Mouse (Mus musculus): Measurements from ENCODE around the gene Saal1. TPM values are rescaled to one million over a fixed set of nuclear protein-coding genes. Genes with fewer than 3 reads are reported as not detected.
"Not testable (repeated sequence)": the region's sequence is repeated elsewhere in the genome, so short reads cannot be mapped to it uniquely, and the experiment has no call there.

Saal1 gene
- 1 to 10 TPM; 8.8 to 9.3 TPM for total RNA-seq (2021)
- long read RNA-seq, experiment 1, full-length matches to known transcripts, result 11 of 15 reads
- long read RNA-seq, experiment 1, partial matches to known transcripts, result 1 of 15 reads
- long read RNA-seq, experiment 1, other reads (novel, unspliced or antisense), result 3 of 15 reads
- long read RNA-seq, experiment 2, full-length matches to known transcripts, result 7 of 11 reads
- long read RNA-seq, experiment 2, partial matches to known transcripts, result 0 of 11 reads
- long read RNA-seq, experiment 2, other reads (novel, unspliced or antisense), result 4 of 11 reads

GRCm38 (mm10) chr7:46710390-46710844 is at the start of gene Saal1:
TSS of gene Saal1 (minus strand) at chr7:46710680.
- DNase-seq (ENCODE audit: extremely low spot score in 1 of 2, low spot score in 2 of 2), result peak; percentile 80 to 81
- intact Hi-C loops (cut with DNase I), result loop anchor here (2.0 to 5.0 kb wide), 2 partner anchors 72 to 318 kb away; partner anchors contain the start of gene Sergef

GRCm38 (mm10) chr7:46751490-46751889 is 41.0 kb upstream of the Saal1 start, which contains the start of gene Saa2:
TSS of gene Saa2 (plus strand) at chr7:46751790.
- Histone ChIP-seq H3K4me3 (no peak within 1 kb of the TSS), H3K27ac (no peak within 1 kb of the TSS)
- intact Hi-C loops (cut with DNase I), result no loop called here
- no peak for DNase-seq (ENCODE audit: extremely low spot score in 1 of 2, low spot score in 2 of 2)
- no peak for TF ChIP-seq CTCF (IDR thresholded peaks at IDR 0.05)

More at GRCm38 (mm10) chr7:46710390-46710844, at the start of gene Saal1:
- peak; percentile 70 for TF ChIP-seq CTCF (IDR thresholded peaks at IDR 0.05)
- Histone ChIP-seq H3K4me3 (peak within 1 kb of the TSS; percentile 88), H3K27ac (peak within 1 kb of the TSS; percentile 89)

GRCm38 (mm10) chr7:46748459-46748858 is 38.0 kb upstream of the Saal1 start:
- Histone ChIP-seq H3K4me3 (no peak overlapping the region), H3K27ac (no peak overlapping the region)
- intact Hi-C loops (cut with DNase I), result loop anchor here (10.0 kb wide), 1 partner anchor 464 kb away; no protein-coding TSS in a partner anchor
- DNase-seq (ENCODE audit: extremely low spot score in 1 of 2, low spot score in 2 of 2), result no peak
- no peak for TF ChIP-seq CTCF (IDR thresholded peaks at IDR 0.05)

GRCm38 (mm10) chr7:46746381-46746780 is 35.9 kb upstream of the Saal1 start:
- TF ChIP-seq CTCF (IDR thresholded peaks at IDR 0.05), result no peak
- DNase-seq (ENCODE audit: extremely low spot score in 1 of 2, low spot score in 2 of 2), result no peak
- H3K4me3 ChIP-seq, result no peak overlapping the region
- no peak overlapping the region for H3K27ac ChIP-seq
- intact Hi-C loops (cut with DNase I), result loop anchor here (10.0 kb wide), 1 partner anchor 462 kb away; no protein-coding TSS in a partner anchor

GRCm38 (mm10) chr7:46745816-46746215 is 35.3 kb upstream of the Saal1 start:
- Histone ChIP-seq H3K4me3 (no peak overlapping the region), H3K27ac (no peak overlapping the region)
- intact Hi-C loops (cut with DNase I), result loop anchor here (1.0 to 10.0 kb wide), 2 partner anchors 12 to 461 kb away; no protein-coding TSS in a partner anchor
- TF ChIP-seq CTCF (IDR thresholded peaks at IDR 0.05), result no peak
- no peak for DNase-seq (ENCODE audit: extremely low spot score in 1 of 2, low spot score in 2 of 2)

- intact Hi-C loops (cut with DNase I), result loop anchor here (10.0 kb wide), 1 partner anchor 458 kb away; no protein-coding TSS in a partner anchor
- DNase-seq (ENCODE audit: extremely low spot score in 1 of 2, low spot score in 2 of 2); H3K27ac ChIP-seq; H3K4me3 ChIP-seq: not testable (repeated sequence)
These were observed 32.4 kb upstream of the Saal1 start, which contains the start of gene Saa1 for GRCm38 (mm10) chr7:46742880-46743279. TSS of gene Saa1 (minus strand) at chr7:46742980.

- DNase-seq (ENCODE audit: extremely low spot score in 1 of 2, low spot score in 2 of 2); H3K27ac ChIP-seq; H3K4me3 ChIP-seq: not testable (repeated sequence)
- intact Hi-C loops (cut with DNase I), result loop anchor here (10.0 kb wide), 1 partner anchor 455 kb away; no protein-coding TSS in a partner anchor
These were observed 29.6 kb upstream of the Saal1 start for GRCm38 (mm10) chr7:46740041-46740440.

- H3K4me3 ChIP-seq, result no peak overlapping the region
These were observed 28.3 kb upstream of the Saal1 start for GRCm38 (mm10) chr7:46738561-46739460.

GRCm38 (mm10) chr7:46734983-46735382 is 24.5 kb upstream of the Saal1 start:
- intact Hi-C loops (cut with DNase I), result loop anchor here (1.0 kb wide), 1 partner anchor 10 kb away; no protein-coding TSS in a partner anchor

More at GRCm38 (mm10) chr7:46738561-46739460, 28.3 kb upstream of the Saal1 start:
- intact Hi-C loops (cut with DNase I), result no loop called here
- H3K27ac ChIP-seq, result no peak overlapping the region
- no peak for TF ChIP-seq CTCF (IDR thresholded peaks at IDR 0.05)
- DNase-seq (ENCODE audit: extremely low spot score in 1 of 2, low spot score in 2 of 2), result no peak

GRCm38 (mm10) chr7:46732458-46732857 is 22.0 kb upstream of the Saal1 start, which contains the start of gene Saa4:
TSS of gene Saa4 (minus strand) at chr7:46732603.
- intact Hi-C loops (cut with DNase I), result no loop called here
- no peak within 1 kb of the TSS for H3K27ac ChIP-seq
- H3K4me3 ChIP-seq, result no peak within 1 kb of the TSS
- no peak for TF ChIP-seq CTCF (IDR thresholded peaks at IDR 0.05)
- DNase-seq (ENCODE audit: extremely low spot score in 1 of 2, low spot score in 2 of 2), result no peak

More at GRCm38 (mm10) chr7:46734983-46735382, 24.5 kb upstream of the Saal1 start:
- Histone ChIP-seq H3K4me3 (no peak overlapping the region), H3K27ac (no peak overlapping the region)
- no peak for TF ChIP-seq CTCF (IDR thresholded peaks at IDR 0.05)
- DNase-seq (ENCODE audit: extremely low spot score in 1 of 2, low spot score in 2 of 2), result no peak

GRCm38 (mm10) chr7:46727584-46727983 is 17.1 kb upstream of the Saal1 start:
- H3K4me3 ChIP-seq, result no peak overlapping the region
- no peak for DNase-seq (ENCODE audit: extremely low spot score in 1 of 2, low spot score in 2 of 2)
- TF ChIP-seq CTCF (IDR thresholded peaks at IDR 0.05), result no peak
- intact Hi-C loops (cut with DNase I), result no loop called here
- H3K27ac ChIP-seq, result no peak overlapping the region

Measured in left cerebral cortex, adult 2 months (tissue).